Mouse (Mus musculus): ENCODE results near the gene Pnck.

- TF ChIP-seq POLR2A (IDR thresholded peaks at IDR 0.05; ENCODE audit: control insufficient read depth in 1 of 2, insufficient read depth in 1 of 2, low read depth in 1 of 2, low read length in 2 of 2, poor library complexity in 1 of 2): no peak
- no peak for TF ChIP-seq CTCF (IDR thresholded peaks at IDR 0.05 in 2 of 3, conservative IDR thresholded peaks at IDR 0.05 in 1 of 3; ENCODE audit: control insufficient read depth in 1 of 3, insufficient read depth in 1 of 3, low read depth in 2 of 3, low read length in 3 of 3, poor library complexity in 1 of 3, severe bottlenecking in 1 of 3)
- no peak for TF ChIP-seq POLR2AphosphoS5 (IDR thresholded peaks at IDR 0.05; ENCODE audit: borderline replicate concordance, low read depth, low read length)
- no peak for TF ChIP-seq GATA1 (IDR thresholded peaks at IDR 0.05; ENCODE audit: low read depth, low read length)
- no peak for TF ChIP-seq ETS1 (IDR thresholded peaks at IDR 0.05; ENCODE audit: low read depth, low read length)
- TF ChIP-seq MAX (IDR thresholded peaks at IDR 0.05; ENCODE audit: low read length): no peak
These were observed 32.9 kb downstream of the Pnck start for GRCm38 (mm10) chrX:73626981-73627380.

Measured in MEL (cell line).